Mouse (Mus musculus) kidney, embryonic 15.5 days (tissue): Measurements from ENCODE around the gene Creb1. TPM values are rescaled to one million over a fixed set of nuclear protein-coding genes. Genes with fewer than 3 reads are reported as not detected.
"Not testable (repeated sequence)": the region's sequence is repeated elsewhere in the genome, so short reads cannot be mapped to it uniquely, and the experiment has no call there.

Source experiments
- ATAC-seq: fragments of 200-750 bp; cut with Nextera tagmentation; replicated peaks from 2 replicates; pipeline ENCODE4 v1.8.0; 2017; ENCODE audit warnings: moderate TSS enrichment; ENCODE audit not compliant: low FRiP score
- H3K27ac ChIP-seq: fragments of 300-500 bp; sonication (generic); 2 replicates; pipeline ENCODE4 v1.5.1; 2015; ENCODE audit warnings: mild to moderate bottlenecking, inconsistent platforms
- H3K27me3 ChIP-seq: fragments of 300-500 bp; sonication (generic); 2 replicates; pipeline ENCODE4 v1.6.1; 2015; ENCODE audit warnings: inconsistent platforms
- H3K36me3 ChIP-seq: fragments of 300-500 bp; sonication (generic); 2 replicates; pipeline ENCODE4 v1.6.1; 2015; ENCODE audit warnings: inconsistent platforms
- H3K4me1 ChIP-seq: fragments of 300-500 bp; sonication (generic); 2 replicates; pipeline ENCODE4 v1.6.1; 2015; ENCODE audit warnings: inconsistent platforms
- H3K4me2 ChIP-seq: fragments of 300-500 bp; sonication (generic); 2 replicates; pipeline ENCODE4 v1.6.1; 2015; ENCODE audit warnings: moderate library complexity, mild to moderate bottlenecking, inconsistent platforms
- H3K4me3 ChIP-seq: fragments of 300-500 bp; sonication (generic); replicated peaks from 2 replicates; pipeline ENCODE4 v1.5.1; 2015; ENCODE audit warnings: mild to moderate bottlenecking, inconsistent platforms
- H3K9ac ChIP-seq: fragments of 300-500 bp; sonication (generic); 2 replicates; pipeline ENCODE4 v1.6.1; 2015; ENCODE audit warnings: mild to moderate bottlenecking, inconsistent platforms
- H3K9me3 ChIP-seq: fragments of 300-500 bp; sonication (generic); replicated peaks from 2 replicates; pipeline ENCODE4 v1.6.1; 2016; ENCODE audit warnings: inconsistent platforms
- WGBS: fragments of 180-500 bp; shearing (Covaris S2); methylation state at CpG from one replicate; pipeline ENCODE4 v1.1.7; 2015; ENCODE audit warnings: mixed read lengths; 5-methylcytosine and 5-hydroxymethylcytosine counted together
- polyA plus RNA-seq: library from polyadenylated mRNA; unstranded; fragments of >200 nt; fragmentation: Nextera tagmentation; extraction: Ambion mirVana; gene quantifications from 2 replicates; pipeline ENCODE4 v1.2.1, GENCODE M21; 2015

Creb1 gene
- polyA plus RNA-seq, 1 experiment from 2014 or later = 33.3 TPM

- Histone ChIP-seq H3K27ac (no peak overlapping the region), H3K9me3 (no peaks in the 10 kb centered on the region), H3K4me2 (no peak overlapping the region), H3K4me3 (no peak overlapping the region), H3K4me1 (no peaks in the 10 kb centered on the region), H3K9ac (no peak overlapping the region), H3K36me3 (no peaks in the 10 kb centered on the region), H3K27me3 (no peaks in the 10 kb centered on the region)
- no peak for ATAC-seq
- WGBS = 71% methylated on average over 5 of the region's 5 CpGs
Measured at GRCm38 (mm10) chr1:64631526-64631925, 99.1 kb downstream of the Creb1 start.

DNA sequence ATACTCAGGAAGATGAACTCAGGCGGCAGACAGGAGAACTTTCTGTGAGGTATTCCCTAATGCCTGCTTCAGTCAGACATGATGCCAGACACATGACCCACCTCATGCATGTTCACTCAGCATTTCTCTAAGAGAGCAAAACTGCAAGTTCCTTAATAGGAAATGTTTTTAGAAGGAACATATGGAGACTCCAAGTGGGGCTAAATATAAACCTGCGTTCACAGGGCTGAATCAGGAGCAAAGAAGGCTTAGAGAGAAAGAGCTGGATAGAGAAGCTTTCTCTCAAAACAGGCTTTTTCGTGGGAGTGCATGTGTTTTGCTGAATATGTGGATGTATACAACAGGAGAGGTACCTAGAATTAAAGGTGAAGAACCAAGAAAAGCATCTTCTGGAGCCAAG lies 100.8 kb downstream of the Creb1 start:
- no peak overlapping the region for H3K27ac ChIP-seq
- no peaks in the 10 kb centered on the region for H3K36me3 ChIP-seq
- WGBS = 80% methylated on average over 3 of the region's 3 CpGs
- H3K9me3 ChIP-seq = no peaks in the 10 kb centered on the region
- no peaks in the 10 kb centered on the region for H3K4me1 ChIP-seq
- H3K4me2 ChIP-seq = no peak overlapping the region
- no peak overlapping the region for H3K9ac ChIP-seq
- no peak for ATAC-seq
- no peaks in the 10 kb centered on the region for H3K27me3 ChIP-seq
- no peak overlapping the region for H3K4me3 ChIP-seq

DNA sequence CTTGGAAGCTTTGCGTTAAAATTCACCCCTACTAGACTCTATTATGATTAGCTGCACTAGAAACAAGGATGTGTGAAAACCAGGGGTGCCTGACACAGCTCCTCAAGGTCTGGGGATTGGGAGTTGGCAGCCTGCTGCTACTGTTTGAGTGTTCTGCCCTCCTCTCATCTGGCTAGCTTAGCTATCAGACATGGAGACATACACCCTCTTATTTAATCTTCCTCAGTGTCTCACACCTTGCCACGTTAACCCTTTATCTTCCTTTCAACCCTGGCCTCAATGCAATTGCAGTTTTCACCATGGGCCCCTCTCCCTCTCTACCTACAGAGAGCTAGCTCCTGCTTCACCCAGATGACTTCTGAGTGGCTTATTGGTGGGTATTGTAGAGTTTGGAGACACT lies 103.2 kb downstream of the Creb1 start:
- 57% methylated on average over 2 of the region's 2 CpGs for WGBS
- Histone ChIP-seq H3K4me3 (no peak overlapping the region), H3K27me3 (no peaks in the 10 kb centered on the region), H3K9me3 (no peaks in the 10 kb centered on the region), H3K4me2 (no peak overlapping the region), H3K36me3 (no peaks in the 10 kb centered on the region), H3K4me1 (no peaks in the 10 kb centered on the region), H3K27ac (no peak overlapping the region), H3K9ac (no peak overlapping the region)
- no peak for ATAC-seq

- H3K4me3 ChIP-seq = no peak overlapping the region
- no peak overlapping the region for H3K9ac ChIP-seq
- no peaks in the 10 kb centered on the region for H3K36me3 ChIP-seq
- no peak overlapping the region for H3K4me2 ChIP-seq
- H3K4me1 ChIP-seq = no peaks in the 10 kb centered on the region
- ATAC-seq = no peak
- 88% methylated on average over 6 of the region's 6 CpGs for WGBS
- no peaks in the 10 kb centered on the region for H3K9me3 ChIP-seq
- no peaks in the 10 kb centered on the region for H3K27me3 ChIP-seq
- no peak overlapping the region for H3K27ac ChIP-seq
Measured at GRCm38 (mm10) chr1:64639279-64639678, 106.8 kb downstream of the Creb1 start.

- ATAC-seq = no peak
- 87% methylated on average over 6 of the region's 6 CpGs for WGBS
Measured at GRCm38 (mm10) chr1:64641069-64641468, 108.6 kb downstream of the Creb1 start.

DNA sequence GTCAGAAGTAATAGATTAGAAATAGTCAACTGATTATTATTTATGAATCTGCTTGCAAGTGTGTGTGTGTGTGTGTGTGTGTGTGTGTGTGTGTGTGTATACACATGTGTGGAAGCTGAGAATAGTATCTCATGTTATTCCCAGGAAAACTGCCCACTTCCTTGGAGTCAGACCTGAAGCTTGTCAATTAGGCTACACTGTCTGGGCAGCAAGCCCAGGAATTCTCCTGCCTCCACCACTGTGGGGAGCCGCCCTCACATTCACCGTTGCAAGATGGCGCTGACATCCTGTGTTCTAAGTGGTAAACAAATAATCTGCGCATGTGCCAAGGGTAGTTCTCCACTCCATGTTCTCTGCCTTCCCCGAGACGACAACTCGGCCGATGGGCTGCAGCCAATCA lies 110.1 kb downstream of the Creb1 start:
- H3K9ac ChIP-seq = not testable (repeated sequence)

More at GRCm38 (mm10) chr1:64641069-64641468, 108.6 kb downstream of the Creb1 start:
- H3K4me3 ChIP-seq = no peak overlapping the region
- no peak overlapping the region for H3K4me2 ChIP-seq
- no peaks in the 10 kb centered on the region for H3K4me1 ChIP-seq
- H3K9me3 ChIP-seq = no peaks in the 10 kb centered on the region
- no peaks in the 10 kb centered on the region for H3K36me3 ChIP-seq
- H3K27me3 ChIP-seq = no peaks in the 10 kb centered on the region
- H3K9ac ChIP-seq = no peak overlapping the region
- H3K27ac ChIP-seq = no peak overlapping the region

DNA sequence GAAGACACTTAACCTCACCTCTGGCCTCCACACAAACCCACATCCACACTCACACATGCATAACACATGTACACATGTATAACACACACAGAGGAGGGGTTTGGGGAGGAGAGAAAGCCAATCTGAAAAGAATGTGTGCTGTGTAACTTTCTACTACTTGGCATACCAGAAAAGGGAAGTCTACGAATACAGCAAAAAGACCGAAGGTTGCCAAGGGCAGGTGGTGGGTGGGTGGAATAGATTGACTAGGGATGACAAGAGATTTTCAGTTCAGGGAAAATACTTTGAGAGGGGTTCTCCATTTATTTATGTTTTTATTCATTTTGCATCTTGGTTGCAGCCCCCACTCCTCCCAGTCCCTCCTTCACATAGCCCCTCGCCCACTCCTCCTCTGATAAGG lies 112.1 kb downstream of the Creb1 start:
- no peak overlapping the region for H3K4me3 ChIP-seq
- no peaks in the 10 kb centered on the region for H3K9me3 ChIP-seq
- H3K36me3 ChIP-seq = no peaks in the 10 kb centered on the region
- no peak overlapping the region for H3K27ac ChIP-seq
- no peaks in the 10 kb centered on the region for H3K27me3 ChIP-seq
- 92% methylated on average over 3 of the region's 3 CpGs for WGBS
- no peak for ATAC-seq
- H3K4me2 ChIP-seq = no peak overlapping the region
- no peaks in the 10 kb centered on the region for H3K4me1 ChIP-seq
- H3K9ac ChIP-seq = no peak overlapping the region

More for the DNA sequence above, 110.1 kb downstream of the Creb1 start:
- H3K36me3 ChIP-seq, H3K4me1 ChIP-seq, H3K27me3 ChIP-seq, H3K9me3 ChIP-seq, H3K4me2 ChIP-seq, ATAC-seq, H3K27ac ChIP-seq, H3K4me3 ChIP-seq: not testable (repeated sequence)
- 95% methylated on average over 8 of the region's 8 CpGs for WGBS

GRCm38 (mm10) chr1:64649362-64650124 lies 117.1 kb downstream of the Creb1 start:
- no peak overlapping the region for H3K4me3 ChIP-seq
- no peaks in the 10 kb centered on the region for H3K27me3 ChIP-seq
- H3K9me3 ChIP-seq = no peaks in the 10 kb centered on the region
- no peak for ATAC-seq
- H3K9ac ChIP-seq = no peak overlapping the region
- no peak overlapping the region for H3K4me2 ChIP-seq
- WGBS = 63% methylated on average over 11 of the region's 11 CpGs
- H3K27ac ChIP-seq = no peak overlapping the region
- H3K36me3 ChIP-seq = no peaks in the 10 kb centered on the region
- no peaks in the 10 kb centered on the region for H3K4me1 ChIP-seq

GRCm38 (mm10) chr1:64653701-64654100 lies 121.3 kb downstream of the Creb1 start:
- H3K27ac ChIP-seq = no peak overlapping the region
- no peaks in the 10 kb centered on the region for H3K27me3 ChIP-seq
- H3K9ac ChIP-seq = no peak overlapping the region
- 94% methylated on average over 6 of the region's 6 CpGs for WGBS
- no peak overlapping the region for H3K4me2 ChIP-seq
- ATAC-seq = no peak
- no peaks in the 10 kb centered on the region for H3K9me3 ChIP-seq
- no peaks in the 10 kb centered on the region for H3K36me3 ChIP-seq
- no peak overlapping the region for H3K4me3 ChIP-seq
- H3K4me1 ChIP-seq = no peaks in the 10 kb centered on the region

Other genes with a start within 250 kb of the Creb1 start
- gene Mettl21a, start 84.6 kb downstream of the Creb1 start, polyA plus RNA-seq = 17.7 and 20.2 TPM in 2 replicates
- gene Ccnyl1, start 157.8 kb downstream of the Creb1 start, polyA plus RNA-seq = 5.0 and 5.5 TPM in 2 replicates
- gene Fzd5, start 205.1 kb downstream of the Creb1 start, polyA plus RNA-seq = 2.2 and 2.4 TPM in 2 replicates